Mouse (Mus musculus) G1E (cell line): ENCODE data around the gene Agap2. TPM values are rescaled to one million over a fixed set of nuclear protein-coding genes. Genes with fewer than 3 reads are reported as not detected.

Source experiments
- ATAC-seq: 2 replicates; pipeline ENCODE4 v1.8.0; 2016; ENCODE audit warnings: mild to moderate bottlenecking; ENCODE audit not compliant: insufficient number of reproducible peaks, poor library complexity, low FRiP score, severe bottlenecking; ENCODE audit errors: extremely low read depth
- DNase-seq: peaks from one replicate; pipeline ENCODE4 v3.0.0; 2012; ENCODE audit warnings: low spot score
- H3K27me3 ChIP-seq: 2 replicates; pipeline ENCODE4 v1.6.1; 2012; ENCODE audit warnings: mild to moderate bottlenecking, low read length, inconsistent platforms; ENCODE audit not compliant: insufficient read depth
- H3K36me3 ChIP-seq: replicated peaks from 2 replicates; pipeline ENCODE3; 2012; ENCODE audit warnings: mild to moderate bottlenecking, inconsistent platforms
- H3K4me1 ChIP-seq: 2 replicates; pipeline ENCODE4 v1.6.1; 2012; ENCODE audit warnings: low read depth, low read length, inconsistent platforms, mixed read lengths; ENCODE audit not compliant: insufficient read depth
- H3K4me3 ChIP-seq: 2 replicates; pipeline ENCODE4 v1.5.1; 2012; ENCODE audit warnings: low read depth, mild to moderate bottlenecking, inconsistent platforms, low read length, moderate library complexity, mixed read lengths
- H3K9me3 ChIP-seq: replicated peaks from 2 replicates; pipeline ENCODE4 v1.6.1; 2012; ENCODE audit warnings: inconsistent platforms
- CTCF ChIP-seq: IDR thresholded peaks from 2 replicates; pipeline ENCODE4 v1.5.1; 2012; ENCODE audit warnings: low read depth, low read length, inconsistent platforms, mixed read lengths
- GATA1 ChIP-seq: IDR thresholded peaks from 2 replicates; pipeline ENCODE4 v1.6.1; 2012; ENCODE audit warnings: borderline replicate concordance, low read length, inconsistent platforms, mixed read lengths
- GATA2 ChIP-seq: IDR thresholded peaks from 2 replicates; pipeline ENCODE4 v1.6.1; 2012; ENCODE audit warnings: low read depth, low read length, inconsistent platforms, borderline replicate concordance
- POLR2AphosphoS5 ChIP-seq: IDR thresholded peaks from 2 replicates; pipeline ENCODE4 v1.6.1; 2012; ENCODE audit warnings: low read depth, low read length, inconsistent platforms; ENCODE audit not compliant: insufficient replicate concordance
- TAL1 ChIP-seq: conservative IDR thresholded peaks from 2 replicates; pipeline ENCODE4 v1.6.1; 2012; ENCODE audit warnings: low read depth, low read length, inconsistent platforms, mixed read lengths
- polyA plus RNA-seq: library from polyadenylated mRNA; stranded (reverse); fragments of >175 nt; gene quantifications from 2 replicates; pipeline ENCODE4 v1.2.3, GENCODE M21; 2012
- total RNA-seq, 2 experiments: library from RNA; stranded (forward) in 1 of 2; stranded (reverse) in 1 of 2; fragments of 200-1000 nt in 1 of 2; fragments of >200 nt in 1 of 2; fragmentation: Nextera tagmentation in 1 of 2; gene quantifications; 2 replicates each; pipeline ENCODE4 v1.2.3; 2014 to 2017

Agap2 gene
- total and polyA plus RNA-seq, 3 experiments, result 0.26 to 1.3 (median 1.1) TPM

- TF ChIP-seq TAL1 (no peak), GATA1 (no peak), POLR2AphosphoS5 (no peak), CTCF (no peak), GATA2 (no peak)
- H3K27me3 ChIP-seq, result peaks cover 32% of the 10 kb centered on the region
- H3K4me1 ChIP-seq, result peaks cover 67% of the 10 kb centered on the region
- H3K36me3 ChIP-seq, result peaks cover 42% of the 10 kb centered on the region
- H3K9me3 ChIP-seq, result 0 out of 2 replicates have a peak, but pooled peaks cover 2% of the 10 kb centered on the region
- H3K4me3 ChIP-seq, result peak within 1 kb of the TSS; percentile 85
- DNase-seq, result peak; percentile 97
- ATAC-seq, result peak; percentile 85
These were observed 11.7 kb upstream of the Agap2 start, which contains the start of gene Cdk4 for GRCm38 (mm10) chr10:127063239-127063872. Gene Cdk4, plus strand, starts transcription at chr10:127063534.

- no peak for TF ChIP-seq CTCF
- TF ChIP-seq GATA1, result no peak
- TF ChIP-seq POLR2AphosphoS5, result no peak
- no peak for TF ChIP-seq TAL1
- H3K9me3 ChIP-seq, result 0 out of 2 replicates have a peak, but pooled peaks cover 2% of the 10 kb centered on the region
- peaks cover 49% of the 10 kb centered on the region for H3K36me3 ChIP-seq
- DNase-seq, result no peak
- H3K4me1 ChIP-seq, result peaks cover 68% of the 10 kb centered on the region
- H3K4me3 ChIP-seq, result peak overlapping the region; percentile 85
- H3K27me3 ChIP-seq, result peaks cover 24% of the 10 kb centered on the region
- ATAC-seq, result no peak
These were observed 10.9 kb upstream of the Agap2 start for GRCm38 (mm10) chr10:127063913-127064870.

GRCm38 (mm10) chr10:127065981-127066380, 9.1 kb upstream of the Agap2 start:
- no peak for ATAC-seq
- Histone ChIP-seq H3K4me1 (peaks cover 66% of the 10 kb centered on the region), H3K27me3 (peaks cover 9% of the 10 kb centered on the region), H3K4me3 (no peak overlapping the region; the same call in 1 of the 2 replicates), H3K36me3 (peaks cover 51% of the 10 kb centered on the region), H3K9me3 (0 out of 2 replicates have a peak, but pooled peaks cover 2% of the 10 kb centered on the region)
- no peak for TF ChIP-seq GATA1
- TF ChIP-seq POLR2AphosphoS5, result no peak
- TF ChIP-seq TAL1, result no peak
- no peak for TF ChIP-seq CTCF
- no peak for TF ChIP-seq GATA2
- DNase-seq, result no peak

DNA sequence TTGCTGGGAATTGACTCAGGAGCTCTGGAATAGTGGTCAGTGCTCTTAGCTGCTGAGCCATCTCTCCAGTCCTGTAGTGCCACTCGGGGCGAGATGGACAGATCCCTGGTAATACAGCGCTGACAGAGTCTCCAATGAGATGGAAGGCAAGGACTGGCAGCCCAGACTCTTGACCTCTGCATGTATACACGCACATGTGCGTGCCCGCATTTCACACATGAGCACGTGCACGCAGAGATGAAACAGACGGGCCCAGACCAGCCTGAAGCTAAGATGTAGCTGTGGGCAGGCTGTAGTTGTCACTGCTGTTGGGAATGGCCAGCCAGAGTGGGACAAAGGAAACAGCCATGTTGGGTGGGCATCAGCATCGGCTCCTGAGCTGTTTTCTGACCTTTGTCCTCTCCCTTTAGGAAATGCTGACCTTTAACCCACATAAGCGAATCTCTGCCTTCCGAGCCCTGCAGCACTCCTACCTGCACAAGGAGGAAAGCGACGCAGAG, 8.5 kb upstream of the Agap2 start:
- ATAC-seq (no peak), DNase-seq (no peak)
- H3K4me1 ChIP-seq, result peaks cover 69% of the 10 kb centered on the region
- peak overlapping the region; percentile 2; the same call in 1 of the 2 replicates for H3K4me3 ChIP-seq
- no peak for TF ChIP-seq TAL1
- no peak for TF ChIP-seq POLR2AphosphoS5
- no peak for TF ChIP-seq GATA2
- no peak for TF ChIP-seq CTCF
- no peak for TF ChIP-seq GATA1
- H3K27me3 ChIP-seq, result peaks cover 4% of the 10 kb centered on the region; the same call in 1 of the 2 replicates
- H3K36me3 ChIP-seq, result peaks cover 54% of the 10 kb centered on the region
- H3K9me3 ChIP-seq, result 0 out of 2 replicates have a peak, but pooled peaks cover 2% of the 10 kb centered on the region

DNA sequence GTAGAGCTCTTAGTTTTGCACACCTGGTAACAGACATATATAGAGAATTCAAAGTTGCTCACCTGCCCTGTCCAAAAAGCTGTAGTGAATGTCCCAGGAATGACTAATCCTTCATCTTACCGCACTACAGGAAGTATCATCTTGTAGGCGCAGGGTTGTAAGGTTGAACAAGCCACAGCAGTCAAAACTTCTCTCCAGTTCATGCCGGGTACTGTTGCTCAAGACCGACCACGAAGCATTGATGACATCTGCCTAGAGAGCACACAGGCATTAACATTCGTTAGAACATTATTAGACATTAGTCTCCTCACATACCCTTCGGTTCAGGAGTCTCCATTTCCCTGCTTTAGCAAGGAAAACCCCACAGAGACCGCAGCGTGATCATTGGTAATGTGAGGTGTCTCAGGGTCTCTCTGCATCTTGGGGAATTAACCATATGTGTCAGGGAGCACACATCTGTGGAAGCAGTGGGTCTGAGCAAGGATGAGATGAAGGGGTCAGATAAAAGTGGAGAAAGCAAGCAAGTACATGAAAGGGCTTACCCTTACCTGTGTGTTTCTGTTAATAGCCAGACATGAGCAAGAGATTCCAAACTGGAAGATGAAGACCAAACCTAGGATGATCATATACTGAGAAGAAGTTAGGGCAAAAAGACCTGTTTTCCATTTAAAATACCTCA, 6.6 kb upstream of the Agap2 start:
- H3K36me3 ChIP-seq, result peaks cover 54% of the 10 kb centered on the region
- peaks cover 59% of the 10 kb centered on the region for H3K4me1 ChIP-seq
- H3K27me3 ChIP-seq, result no peaks in the 10 kb centered on the region
- peak overlapping the region; percentile 72; the same call in 1 of the 2 replicates for H3K4me3 ChIP-seq
- DNase-seq (no peak), ATAC-seq (no peak)
- H3K9me3 ChIP-seq, result 0 out of 2 replicates have a peak, but pooled peaks cover 2% of the 10 kb centered on the region
- no peak for TF ChIP-seq GATA1
- TF ChIP-seq TAL1, result no peak
- TF ChIP-seq GATA2, result no peak
- TF ChIP-seq POLR2AphosphoS5, result no peak
- no peak for TF ChIP-seq CTCF
